Mouse (Mus musculus): ENCODE results near the gene Uck2. TPM values are rescaled to one million over a fixed set of nuclear protein-coding genes. Genes with fewer than 3 reads are reported as not detected.

Gene Uck2
- total RNA-seq, 2 experiments from 2014 or later, result 57.8 to 76.8 TPM

DNA sequence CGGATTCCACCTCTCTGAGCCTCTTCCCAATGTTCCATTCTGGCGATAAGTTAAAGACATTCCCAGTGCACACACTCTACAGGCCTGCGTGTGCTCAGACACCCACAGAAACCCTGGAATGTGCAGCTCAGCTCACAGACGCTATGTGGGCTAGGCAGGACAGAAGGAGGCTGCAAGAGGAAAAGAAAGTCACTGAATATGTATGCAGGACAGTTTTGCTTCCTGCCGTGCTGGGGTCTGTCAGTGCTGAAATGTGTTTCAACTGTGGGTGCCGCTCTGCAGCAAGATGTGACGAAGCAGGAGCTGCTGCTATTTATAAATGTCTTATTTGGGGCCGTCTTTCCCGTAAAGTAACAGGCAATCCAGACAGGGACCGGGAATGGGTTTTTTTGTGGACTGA is 25.4 kb downstream of the Uck2 start:
- no peak for DNase-seq (ENCODE audit: low spot score in 2 of 2)

DNA sequence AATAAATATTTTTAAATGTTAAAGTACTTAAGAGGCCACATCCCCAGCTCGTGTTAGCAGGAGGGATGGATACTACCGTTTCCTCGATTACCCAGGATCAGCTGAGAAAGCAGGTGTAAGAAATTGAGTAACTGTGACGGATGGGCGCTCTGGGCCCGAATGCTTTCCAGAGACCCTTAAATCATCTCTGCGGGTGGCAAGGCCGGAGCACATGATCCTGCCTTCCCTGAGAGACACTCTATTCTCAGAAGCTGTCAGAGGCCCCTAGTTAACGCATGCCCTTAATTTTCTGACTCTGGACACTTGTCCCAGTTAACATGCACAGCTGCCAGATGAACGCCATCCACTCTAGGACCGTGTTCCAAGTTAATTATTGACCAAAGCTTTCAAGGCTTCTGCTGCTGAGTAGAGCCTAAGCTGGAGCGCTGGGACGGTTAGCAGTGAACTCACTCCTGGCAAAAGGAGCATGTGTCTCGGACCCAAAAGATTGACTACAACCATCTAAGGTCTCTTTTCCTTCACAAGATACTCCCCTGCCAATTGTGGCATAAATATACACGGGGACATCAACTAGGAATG is 28.3 kb downstream of the Uck2 start:
- no peak for DNase-seq (ENCODE audit: low spot score in 2 of 2)

DNA sequence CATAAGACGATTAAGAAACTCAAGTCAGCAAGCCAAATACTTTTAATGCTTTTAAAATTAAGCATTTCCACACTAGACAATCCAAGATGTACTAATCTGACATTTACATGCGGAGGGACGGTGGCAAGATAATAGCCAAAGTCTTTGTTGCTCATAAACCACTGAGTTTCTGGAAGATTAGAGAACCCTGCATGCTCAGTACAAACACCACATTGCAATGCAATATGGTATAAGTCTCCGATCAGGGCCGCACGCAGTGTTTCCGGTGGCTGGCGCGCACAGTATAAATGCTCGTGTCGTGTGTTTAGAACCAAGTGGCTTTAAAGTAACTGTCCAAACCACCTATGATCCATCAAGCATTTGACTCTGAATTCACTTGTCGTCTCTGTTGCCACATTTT is 31.5 kb downstream of the Uck2 start:
- no peak for DNase-seq (ENCODE audit: low spot score in 2 of 2)

DNA sequence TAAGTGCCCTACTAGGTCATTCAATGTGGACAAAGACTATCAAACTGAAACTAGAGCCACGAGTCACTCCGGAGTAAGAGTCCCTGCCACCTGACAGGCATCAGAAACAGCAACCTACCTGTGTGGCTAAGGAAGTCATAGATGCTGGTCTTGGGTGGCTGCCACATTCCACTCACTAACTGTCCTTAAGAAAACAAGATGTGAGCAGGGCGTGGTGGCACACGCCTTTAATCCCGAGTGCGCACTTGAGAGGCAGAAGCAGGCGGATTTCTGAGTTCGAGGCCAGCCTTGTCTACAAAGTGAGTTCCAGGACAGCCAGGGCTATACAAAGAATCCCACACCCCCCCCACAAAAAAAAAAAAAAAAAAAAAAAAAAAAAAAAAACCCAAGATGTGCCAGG is 35.2 kb downstream of the Uck2 start:
- DNase-seq (ENCODE audit: low spot score in 2 of 2), result no peak

DNA sequence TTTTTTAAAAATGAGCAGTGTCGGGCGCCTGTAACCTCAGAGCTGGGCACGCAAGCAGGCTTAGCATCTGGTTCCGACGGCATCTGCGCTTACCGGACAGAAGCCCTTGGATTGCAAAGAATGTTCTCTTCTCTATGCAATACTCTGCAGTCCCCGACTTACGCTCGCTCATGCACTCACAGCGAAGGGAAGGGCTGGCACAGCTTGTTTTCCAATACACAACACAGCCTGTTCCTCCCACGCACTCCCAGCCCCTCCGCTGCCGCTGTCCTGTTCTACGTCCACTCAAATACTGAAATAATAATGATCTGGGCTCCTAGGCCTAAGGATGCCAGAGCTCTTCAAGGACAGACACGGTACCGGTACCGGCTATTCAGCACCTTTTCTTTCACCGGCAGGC is 35.9 kb downstream of the Uck2 start:
- no peak for DNase-seq (ENCODE audit: low spot score in 2 of 2)

DNA sequence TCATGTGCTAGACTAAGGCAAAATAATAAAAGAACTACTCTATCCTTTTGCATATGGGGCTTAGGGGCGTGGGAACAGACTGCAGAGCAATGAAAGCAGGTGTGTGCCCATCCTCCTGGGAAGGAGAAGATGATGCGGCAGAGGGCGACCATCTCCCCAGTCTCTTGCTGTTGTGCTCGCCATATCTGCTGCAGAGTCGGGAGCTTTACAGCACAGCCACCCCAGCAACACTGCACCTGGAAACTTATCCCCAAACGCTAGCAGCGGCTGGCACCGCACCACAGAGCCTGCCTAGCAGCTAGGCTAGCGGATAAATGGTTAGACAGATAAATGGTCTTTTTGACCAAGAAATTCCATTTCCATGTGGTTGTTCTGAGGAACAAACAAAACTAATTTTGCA is 37.2 kb downstream of the Uck2 start:
- no peak for DNase-seq (ENCODE audit: low spot score in 2 of 2)

DNA sequence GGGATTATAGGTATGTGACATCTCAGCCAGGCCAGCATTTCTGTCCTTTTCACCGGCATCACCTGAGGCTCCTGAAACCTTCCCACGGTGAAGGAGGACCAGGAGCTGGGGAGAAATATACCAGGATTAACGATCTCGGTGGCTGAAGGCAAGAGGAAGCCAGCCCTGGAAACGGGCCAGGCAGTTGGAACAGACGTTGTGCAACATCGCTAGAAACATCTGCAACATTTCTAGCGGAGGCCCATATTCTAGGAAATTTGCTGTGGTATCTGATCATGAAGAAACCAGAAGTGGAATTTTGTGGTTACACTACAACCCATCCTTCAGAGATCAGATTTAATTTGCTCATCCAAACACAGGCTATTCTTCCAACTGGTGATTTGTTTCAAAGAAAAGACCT is 38.1 kb downstream of the Uck2 start:
- peak; percentile 62 to 69 for DNase-seq (ENCODE audit: low spot score in 2 of 2)

DNA sequence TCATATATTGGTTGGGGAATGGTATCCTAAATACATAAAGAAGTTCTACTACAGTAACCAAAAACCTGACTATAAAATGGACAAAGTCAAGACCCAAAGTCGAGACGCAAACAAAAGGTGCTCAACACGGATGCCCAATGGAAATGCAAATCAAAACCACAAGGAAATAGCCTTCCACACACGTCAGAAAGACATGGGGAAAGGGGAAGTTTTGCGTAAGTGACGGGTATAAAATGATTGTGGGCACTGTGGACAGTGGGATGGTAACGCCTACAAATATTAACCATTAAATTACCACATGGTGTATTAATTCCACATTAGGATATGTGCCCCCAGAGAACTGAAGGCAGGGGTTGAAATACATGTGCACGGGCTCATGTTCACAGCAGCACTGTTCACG is 38.8 kb downstream of the Uck2 start:
- no peak for DNase-seq (ENCODE audit: low spot score in 2 of 2)

DNA sequence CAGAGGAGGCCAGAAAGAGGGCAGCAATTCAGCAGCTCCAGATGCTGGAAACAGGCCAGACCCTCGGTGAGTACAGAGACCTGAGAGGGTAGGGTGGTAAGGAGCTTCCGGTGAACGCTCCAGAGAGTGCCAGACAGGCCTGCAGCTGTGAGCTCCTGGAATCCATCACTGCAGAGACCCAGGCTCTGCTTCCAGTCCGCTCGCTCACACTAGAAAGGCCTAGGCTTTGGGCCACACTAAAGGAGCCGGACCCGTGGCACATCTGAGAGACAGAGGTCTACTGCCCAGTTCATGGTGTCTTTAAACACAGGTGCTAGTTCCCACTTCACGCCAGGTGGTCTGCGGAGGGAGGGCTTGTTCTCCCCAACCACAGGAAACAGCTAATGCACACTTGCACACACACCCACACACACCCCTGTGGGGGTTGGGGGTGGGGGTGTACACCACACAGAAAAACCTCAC is 39.9 kb downstream of the Uck2 start:
- DNase-seq (ENCODE audit: low spot score in 2 of 2), result no peak

DNA sequence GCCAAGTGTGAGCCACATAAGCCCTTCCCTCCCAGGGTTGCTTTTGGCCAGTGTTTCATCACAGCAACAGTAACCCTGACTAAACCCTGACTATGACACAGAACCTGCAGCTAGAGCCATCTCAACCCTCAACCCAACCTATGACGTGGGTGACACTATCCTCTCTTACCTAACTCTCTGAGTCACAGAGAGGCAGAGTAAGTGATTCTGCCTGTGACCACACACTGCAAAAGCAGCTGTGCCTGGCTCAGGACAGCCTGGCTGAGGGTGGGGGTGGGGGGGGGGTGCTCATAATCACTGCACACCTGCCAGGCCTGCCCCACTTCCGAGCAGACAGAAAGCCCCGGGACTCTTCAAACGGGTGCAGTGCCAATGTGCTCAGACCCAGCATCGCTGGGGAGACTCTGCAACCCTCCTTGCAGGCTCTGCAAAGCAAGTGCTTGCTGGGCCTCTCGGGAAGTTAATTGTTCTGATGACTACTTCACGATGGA is 42.9 kb downstream of the Uck2 start:
- DNase-seq (ENCODE audit: low spot score in 2 of 2), result peak in 1 of 2 experiments; percentile 28

DNA sequence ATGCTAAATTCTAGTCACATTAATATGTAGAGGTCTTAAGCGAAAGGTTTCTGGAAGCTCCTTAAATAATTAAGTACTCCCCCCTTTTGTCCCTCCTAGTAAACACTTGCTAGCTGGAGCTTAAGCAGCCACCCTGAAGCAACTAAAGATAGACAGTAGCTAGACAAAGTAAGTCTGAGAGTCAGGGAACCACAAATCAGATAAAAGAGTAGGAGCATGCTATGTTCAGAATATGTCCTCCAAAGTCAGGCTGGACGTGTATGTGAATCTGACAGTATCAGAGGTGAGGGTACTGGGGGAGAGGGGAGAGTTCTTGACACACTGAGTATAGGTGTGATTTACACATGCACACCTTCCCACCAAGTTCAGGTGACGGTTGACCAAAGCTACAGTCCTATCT is 43.6 kb downstream of the Uck2 start:
- no peak for DNase-seq (ENCODE audit: low spot score in 2 of 2)

DNA sequence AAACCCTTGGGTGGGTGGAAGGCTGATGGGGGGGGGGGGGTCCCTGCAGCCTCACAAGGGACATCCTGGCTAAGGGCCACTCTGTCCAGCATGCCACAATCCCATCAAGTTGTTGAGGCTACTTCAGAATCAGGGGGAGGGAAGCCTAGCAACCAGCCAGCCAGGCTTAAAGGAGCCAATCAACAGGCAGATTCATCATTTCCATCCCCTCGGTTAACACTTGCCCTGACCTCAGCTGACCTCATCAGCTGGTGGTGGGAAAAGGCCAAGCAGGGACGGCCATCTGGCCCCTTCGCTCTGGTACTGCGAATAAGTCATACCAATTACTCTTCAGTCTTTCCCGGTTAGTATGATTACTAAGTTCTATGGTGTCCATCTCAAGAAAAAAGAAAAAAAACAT is 44.8 kb downstream of the Uck2 start:
- no peak for DNase-seq (ENCODE audit: low spot score in 2 of 2)

DNA sequence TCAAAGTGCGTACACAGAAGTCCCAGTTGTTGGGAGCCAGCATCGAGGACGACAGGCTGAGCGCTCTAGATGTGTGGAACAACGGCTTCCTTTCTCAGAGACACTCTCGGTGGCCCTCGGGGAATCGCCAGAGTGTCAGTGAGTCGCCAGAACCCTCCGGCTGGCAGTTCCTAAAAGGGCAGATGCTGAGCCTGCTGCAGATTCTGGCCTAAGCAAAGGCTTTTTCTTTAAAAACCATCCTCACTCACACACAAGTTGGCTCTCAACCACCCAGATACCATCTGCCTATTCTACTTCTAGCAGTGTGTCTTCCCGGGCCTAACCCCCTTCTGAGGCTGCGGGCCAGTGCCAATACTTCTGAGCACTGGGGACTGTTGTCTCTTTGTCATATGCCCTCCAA is 45.2 kb downstream of the Uck2 start:
- no peak for DNase-seq (ENCODE audit: low spot score in 2 of 2)

DNA sequence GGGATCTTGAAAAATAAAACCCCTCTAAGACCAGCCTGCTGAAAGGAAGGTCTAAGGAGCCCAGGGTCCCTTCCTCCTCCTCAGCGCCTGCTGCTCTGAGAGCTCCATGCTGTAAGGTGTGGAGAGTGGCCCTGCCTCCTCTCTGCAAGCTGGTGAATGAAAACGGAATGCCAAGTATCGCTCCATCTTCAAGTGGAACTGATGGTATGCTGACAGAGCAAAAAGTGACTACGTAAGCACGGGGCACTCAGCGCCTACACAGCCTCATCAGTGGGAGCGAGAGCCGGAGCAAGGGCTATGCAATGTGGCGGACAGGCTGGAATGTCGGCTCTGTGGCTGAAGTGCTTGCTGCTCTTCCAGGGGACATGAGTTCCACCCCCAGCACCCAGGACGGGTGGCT is 47.3 kb downstream of the Uck2 start:
- DNase-seq (ENCODE audit: low spot score in 2 of 2), result no peak

DNA sequence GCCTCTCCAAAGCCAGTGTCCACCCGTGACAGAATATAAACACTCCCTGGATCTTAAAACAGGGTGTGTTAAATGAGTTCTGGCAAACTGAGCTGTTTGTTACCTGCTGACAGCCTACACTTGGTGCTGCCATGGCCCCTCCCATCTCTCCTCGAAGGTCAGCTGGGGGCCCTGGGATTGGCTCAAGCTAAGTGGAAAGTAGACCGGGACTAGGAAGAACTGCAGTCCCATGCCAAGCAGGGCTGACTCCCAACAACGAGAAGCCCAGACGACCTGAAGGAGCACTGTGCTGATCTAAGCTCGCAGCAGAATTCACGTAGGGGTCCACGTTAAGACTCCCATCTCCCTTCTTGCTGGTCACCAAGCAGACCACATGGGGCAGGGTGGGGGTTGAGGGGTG is 48.3 kb downstream of the Uck2 start:
- no peak for DNase-seq (ENCODE audit: low spot score in 2 of 2)

DNA sequence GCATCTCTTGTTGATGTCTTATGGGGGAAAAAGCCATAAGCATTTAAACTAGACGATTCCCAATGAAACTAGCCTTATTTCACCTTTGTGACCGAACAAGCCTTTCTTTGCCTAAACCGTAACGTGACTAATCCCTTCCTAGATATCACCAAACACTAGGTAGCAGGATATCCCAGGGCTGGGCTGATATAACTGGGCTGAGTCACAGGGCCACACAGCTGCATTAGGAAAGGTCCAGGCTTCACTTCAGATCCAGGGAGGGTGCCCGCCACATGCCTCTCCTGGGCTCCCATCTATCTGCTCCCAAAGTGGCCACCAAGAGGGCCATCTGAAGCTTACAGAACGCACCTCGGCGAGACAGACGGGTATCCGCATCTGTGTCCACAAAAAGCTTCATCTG is 50.8 kb downstream of the Uck2 start:
- DNase-seq (ENCODE audit: low spot score in 2 of 2), result no peak

DNA sequence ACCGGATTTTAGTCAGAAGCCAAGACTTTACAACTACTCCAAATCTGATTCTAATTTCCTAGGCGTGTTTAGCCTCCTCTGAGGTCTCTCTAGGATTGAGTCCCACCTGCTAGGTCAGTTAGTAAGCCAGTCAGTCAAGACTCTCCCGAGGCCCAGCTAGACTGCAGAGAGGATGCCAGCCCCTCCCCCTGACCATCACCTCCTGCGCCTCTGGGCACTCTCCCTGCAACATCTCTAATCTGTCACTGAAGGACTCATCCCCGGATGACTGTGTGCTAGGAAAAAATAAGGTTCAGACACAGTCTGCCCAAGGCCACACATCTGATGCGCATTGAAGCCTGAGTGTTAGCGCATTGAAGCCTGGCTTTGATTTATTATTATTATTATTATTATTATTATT is 52.2 kb downstream of the Uck2 start:
- no peak for DNase-seq (ENCODE audit: low spot score in 2 of 2)

DNA sequence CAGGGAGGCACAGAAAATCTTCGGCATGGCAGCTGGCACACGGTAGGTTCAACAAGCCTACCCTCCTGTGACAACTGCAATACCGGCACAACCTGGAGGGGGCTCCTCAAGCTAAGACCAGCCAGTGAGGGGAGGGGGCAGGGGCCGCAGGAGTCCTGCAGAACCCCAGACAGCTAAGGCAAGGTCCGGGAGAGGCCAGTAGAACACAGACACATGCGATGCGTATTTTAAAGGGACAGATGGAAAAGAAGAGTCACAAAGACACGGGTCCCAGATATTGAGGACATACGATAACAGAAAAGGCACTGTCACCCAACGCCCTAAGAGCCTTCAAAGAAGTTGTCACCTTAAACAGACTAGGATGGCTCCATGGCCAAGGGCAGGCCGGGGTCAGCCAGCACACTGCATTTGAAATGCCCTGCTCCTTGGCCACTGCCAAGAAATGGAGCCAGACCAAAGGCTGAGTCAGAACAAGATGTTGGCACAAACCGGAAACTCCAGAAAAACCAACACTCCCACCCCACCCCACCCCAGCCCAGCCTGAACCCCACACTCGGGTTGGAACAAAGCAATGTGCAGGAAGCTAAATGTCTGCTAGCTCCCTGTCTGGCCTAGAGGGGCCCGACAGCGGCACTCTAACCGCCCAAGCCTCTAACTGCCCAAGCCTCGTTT is 53.4 kb downstream of the Uck2 start:
- peak; percentile 36 to 42 for DNase-seq (ENCODE audit: low spot score in 2 of 2)

DNA sequence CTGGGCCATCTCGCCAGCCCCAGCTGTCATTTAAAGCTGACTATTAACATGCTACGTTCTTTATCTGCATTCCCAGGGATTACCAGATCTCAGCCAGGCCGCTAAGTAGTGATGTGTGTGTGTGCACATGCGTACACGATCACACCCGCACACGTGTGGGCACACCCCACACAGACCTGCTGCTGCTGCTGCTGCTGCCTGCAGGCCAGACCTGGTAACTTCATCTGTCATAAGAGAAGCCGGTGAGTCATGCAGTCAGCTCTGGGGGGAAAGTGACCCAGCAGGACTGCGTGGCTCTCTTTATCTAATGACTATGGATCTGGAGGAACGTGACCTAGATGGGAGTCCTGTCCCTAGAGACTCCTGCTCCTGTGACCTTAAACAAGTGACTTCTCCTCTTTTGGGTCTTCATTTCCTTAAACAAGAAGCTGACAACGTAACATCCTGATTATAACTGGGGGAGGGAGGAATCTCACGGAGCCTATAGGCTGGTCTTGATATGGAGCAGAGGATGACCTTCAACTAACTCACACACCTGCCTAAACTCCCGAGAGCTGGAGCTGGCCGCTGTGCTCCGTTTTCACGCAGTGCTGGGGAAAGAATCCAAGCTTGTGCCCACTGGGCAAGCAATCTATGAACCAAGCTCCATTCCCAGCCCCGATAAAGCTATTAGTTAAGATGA is 54.0 kb downstream of the Uck2 start:
- DNase-seq (ENCODE audit: low spot score in 2 of 2), result no peak

DNA sequence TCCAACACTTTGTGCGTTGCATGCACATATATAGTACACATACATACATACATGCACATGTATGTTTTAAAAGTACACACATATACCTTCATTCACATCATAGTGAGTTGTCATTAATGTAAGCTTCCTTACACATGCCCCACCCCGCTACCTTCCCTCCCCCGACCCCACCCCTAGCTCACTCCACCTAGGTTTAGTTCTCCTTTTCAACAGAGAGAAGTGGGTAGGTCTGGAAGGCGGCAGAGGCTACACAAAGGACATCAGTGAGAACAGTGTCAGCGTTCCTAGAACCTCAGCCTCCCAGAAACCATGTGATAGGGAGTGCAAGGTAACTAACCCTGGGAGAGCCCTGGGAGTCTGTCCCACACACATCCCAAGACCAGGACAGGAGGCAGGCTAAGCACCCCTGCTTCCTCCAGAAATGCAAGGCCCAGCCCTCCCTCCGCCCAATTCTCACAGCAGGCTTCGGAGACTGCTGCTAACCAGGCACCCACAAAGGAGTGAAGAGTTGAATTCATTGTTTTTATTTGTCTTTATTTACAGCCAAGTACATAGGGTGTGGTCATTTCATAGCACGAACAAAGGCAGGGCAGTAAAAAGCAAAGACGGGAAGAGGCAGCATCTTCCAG is 62.6 kb downstream of the Uck2 start:
- no peak for DNase-seq (ENCODE audit: low spot score in 2 of 2)

DNA sequence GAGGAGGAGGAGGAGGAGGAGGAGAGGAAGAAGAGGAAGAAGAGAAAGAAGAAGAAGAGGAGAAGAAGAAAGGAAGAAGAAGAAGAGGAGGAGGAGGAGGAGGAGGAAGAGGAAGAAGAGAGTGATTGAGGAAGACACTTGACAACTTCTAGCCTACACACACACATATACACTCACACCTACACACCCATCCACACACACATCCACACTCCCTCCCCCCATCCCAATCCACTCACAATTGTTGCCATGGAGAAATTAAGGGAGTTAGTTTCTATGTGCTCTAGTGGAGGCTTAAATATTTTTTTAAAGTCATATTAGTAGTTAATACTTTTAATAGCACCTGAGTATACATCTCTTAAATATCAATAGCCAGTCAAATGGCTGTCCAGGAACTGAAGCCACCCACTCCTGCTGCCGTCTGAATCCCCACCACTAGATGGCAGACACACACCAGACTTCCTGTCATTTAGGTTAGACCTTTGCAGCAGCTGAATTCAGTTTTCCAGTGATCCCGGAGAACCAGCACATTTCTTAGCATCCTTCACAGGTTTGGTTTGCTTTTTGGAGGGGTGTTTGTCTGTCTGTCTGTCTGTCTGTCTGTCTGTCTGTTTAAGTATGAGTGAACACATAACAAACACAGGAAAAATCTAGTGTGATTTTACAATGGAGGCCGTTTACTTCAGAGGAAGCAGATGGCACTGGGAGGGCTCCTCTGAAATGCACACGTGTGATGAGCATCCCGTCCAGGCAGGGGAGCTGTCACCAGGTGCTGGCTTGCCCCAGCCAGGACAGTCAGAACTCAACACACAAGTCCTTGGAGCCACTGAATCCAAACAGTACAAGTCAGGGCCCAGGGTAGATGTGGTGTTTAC is 64.6 kb downstream of the Uck2 start:
- peak; percentile 83 for DNase-seq (ENCODE audit: low spot score in 2 of 2)

All from adrenal gland, adult 18-20 months (tissue).